Mouse (Mus musculus) CH12.LX (cell line): Measurements from ENCODE around the gene Mvb12b. TPM values are rescaled to one million over a fixed set of nuclear protein-coding genes. Genes with fewer than 3 reads are reported as not detected.

Experiments
- DNase-seq: peaks from one replicate; pipeline ENCODE4 v3.0.0-alpha.2; 2013; ENCODE audit errors: extremely low read depth
- H3K27ac ChIP-seq: 2 replicates; pipeline ENCODE4 v1.5.1; 2012; ENCODE audit warnings: low read depth, mild to moderate bottlenecking, control low read depth, moderate library complexity; ENCODE audit not compliant: insufficient read depth
- H3K27me3 ChIP-seq: replicated peaks from 2 replicates; pipeline ENCODE3; 2012; ENCODE audit warnings: inconsistent platforms
- H3K36me3 ChIP-seq, 2 experiments: replicated peaks in 1 of 2; 2 replicates each; pipeline versions ENCODE3 to v1.6.1; 2012; ENCODE audit warnings: inconsistent platforms in 1 of 2, low read length in 1 of 2, mild to moderate bottlenecking in 1 of 2, mixed read lengths in 1 of 2, moderate library complexity in 1 of 2; ENCODE audit not compliant: control insufficient read depth in 1 of 2, insufficient read depth in 1 of 2
- H3K4me1 ChIP-seq, 2 experiments: 2 replicates each; pipeline ENCODE4 v1.6.1; 2012; ENCODE audit warnings: inconsistent platforms in 1 of 2, moderate library complexity in 1 of 2; ENCODE audit not compliant: insufficient read depth in 2 of 2, control insufficient read depth in 1 of 2
- H3K4me2 ChIP-seq: 2 replicates; pipeline ENCODE4 v1.6.1; 2012; ENCODE audit warnings: low read depth, mild to moderate bottlenecking, control low read depth; ENCODE audit not compliant: poor library complexity, insufficient read depth, severe bottlenecking
- H3K4me3 ChIP-seq, 3 experiments: fragments of 150-350 bp in 1 of 3; sonication (generic) in 1 of 3; replicated peaks in 1 of 3; 2 replicates each; pipeline versions ENCODE3 to v1.5.1; 2011 to 2012; ENCODE audit warnings: low read depth in 2 of 3, low read length in 2 of 3, mild to moderate bottlenecking in 2 of 3, moderate library complexity in 2 of 3, control low read depth in 1 of 3, improper control_type of control experiment in 1 of 3, inconsistent platforms in 1 of 3, mixed read lengths in 1 of 3; ENCODE audit not compliant: poor library complexity in 1 of 3
- H3K79me2 ChIP-seq: replicated peaks from 2 replicates; pipeline ENCODE4 v1.6.1; 2012; ENCODE audit warnings: mild to moderate bottlenecking, moderate library complexity; ENCODE audit not compliant: control insufficient read depth, poor library complexity, insufficient read depth, severe bottlenecking; ENCODE audit errors: extremely low read depth
- H3K9ac ChIP-seq: 2 replicates; pipeline ENCODE4 v1.6.1; 2012; ENCODE audit warnings: low read depth, mild to moderate bottlenecking, control low read depth, moderate library complexity; ENCODE audit not compliant: insufficient read depth
- H3K9me3 ChIP-seq: replicated peaks from 2 replicates; pipeline ENCODE3; 2012; ENCODE audit warnings: low read length, inconsistent platforms, mixed read lengths
- BHLHE40 ChIP-seq: IDR thresholded peaks from 2 replicates; pipeline ENCODE4 v1.6.1; 2011; ENCODE audit warnings: mild to moderate bottlenecking, low read depth, low read length, improper control_type of control experiment
- CHD1 ChIP-seq: IDR thresholded peaks from 2 replicates; pipeline ENCODE4 v1.6.1; 2012; ENCODE audit warnings: low read depth, low read length, improper control_type of control experiment, inconsistent platforms
- CTCF ChIP-seq, 2 experiments: IDR thresholded peaks in 1 of 2; conservative IDR thresholded peaks in 1 of 2; 2 replicates each; pipeline ENCODE4 v1.5.1; 2011 to 2012; ENCODE audit warnings: low read depth in 2 of 2, low read length in 2 of 2, improper control_type of control experiment in 1 of 2, inconsistent platforms in 1 of 2, mild to moderate bottlenecking in 1 of 2, moderate library complexity in 1 of 2
- E2F4 ChIP-seq: IDR thresholded peaks from 2 replicates; pipeline ENCODE4 v1.6.1; 2011; ENCODE audit warnings: low read depth, low read length, improper control_type of control experiment; ENCODE audit not compliant: insufficient replicate concordance
- IRF4 ChIP-seq: IDR thresholded peaks from 2 replicates; pipeline ENCODE4 v1.6.1; 2014; ENCODE audit warnings: low read depth, mild to moderate bottlenecking, inconsistent platforms, low read length, improper control_type of control experiment
- JUN ChIP-seq: IDR thresholded peaks from 2 replicates; pipeline ENCODE4 v1.6.1; 2011; ENCODE audit warnings: low read depth, mild to moderate bottlenecking, low read length, improper control_type of control experiment, moderate library complexity; ENCODE audit not compliant: insufficient read depth
- JUND ChIP-seq: conservative IDR thresholded peaks from 2 replicates; pipeline ENCODE4 v1.6.1; 2011; ENCODE audit warnings: low read depth, low read length, improper control_type of control experiment
- KAT2A ChIP-seq: IDR thresholded peaks from 2 replicates; pipeline ENCODE4 v1.6.1; 2012; ENCODE audit warnings: low read length, improper control_type of control experiment, inconsistent platforms; ENCODE audit not compliant: insufficient replicate concordance
- MAFK ChIP-seq: IDR thresholded peaks from 2 replicates; pipeline ENCODE4 v1.6.1; 2011; ENCODE audit warnings: low read length, improper control_type of control experiment; ENCODE audit not compliant: insufficient replicate concordance
- MAX ChIP-seq: IDR thresholded peaks from 2 replicates; pipeline ENCODE4 v1.6.1; 2011; ENCODE audit warnings: low read length, improper control_type of control experiment
- MEF2A ChIP-seq: IDR thresholded peaks from 2 replicates; pipeline ENCODE4 v1.6.1; 2014; ENCODE audit warnings: low read depth, mild to moderate bottlenecking, inconsistent platforms, low read length, improper control_type of control experiment, borderline replicate concordance
- MYC ChIP-seq: IDR thresholded peaks from 2 replicates; pipeline ENCODE4 v1.6.1; 2011; ENCODE audit warnings: low read depth, mild to moderate bottlenecking, improper control_type of control experiment, low read length
- NRF1 ChIP-seq: IDR thresholded peaks from 2 replicates; pipeline ENCODE4 v1.6.1; 2014; ENCODE audit warnings: low read depth, mild to moderate bottlenecking, inconsistent platforms, low read length, improper control_type of control experiment, moderate library complexity
- PAX5 ChIP-seq: IDR thresholded peaks from 2 replicates; pipeline ENCODE4 v1.6.1; 2012; ENCODE audit warnings: low read length, inconsistent platforms, mixed read lengths
- POLR2A ChIP-seq: IDR thresholded peaks from 2 replicates; pipeline ENCODE4 v1.6.1; 2011; ENCODE audit warnings: low read depth, mild to moderate bottlenecking, improper control_type of control experiment, low read length
- POLR2AphosphoS2 ChIP-seq: IDR thresholded peaks from 2 replicates; pipeline ENCODE4 v1.6.1; 2011; ENCODE audit warnings: low read depth, low read length, improper control_type of control experiment
- RAD21 ChIP-seq: IDR thresholded peaks from 2 replicates; pipeline ENCODE4 v1.6.1; 2011; ENCODE audit warnings: low read depth, mild to moderate bottlenecking, low read length, improper control_type of control experiment, moderate library complexity
- RCOR1 ChIP-seq: conservative IDR thresholded peaks from 2 replicates; pipeline ENCODE4 v1.6.1; 2012; ENCODE audit warnings: low read depth, mild to moderate bottlenecking, inconsistent platforms, low read length, improper control_type of control experiment
- SIN3A ChIP-seq: IDR thresholded peaks from 2 replicates; pipeline ENCODE4 v1.6.1; 2012; ENCODE audit warnings: low read length, improper control_type of control experiment, inconsistent platforms
- SMC3 ChIP-seq: IDR thresholded peaks from 2 replicates; pipeline ENCODE4 v1.6.1; 2011; ENCODE audit warnings: low read depth, low read length, improper control_type of control experiment
- TBP ChIP-seq: conservative IDR thresholded peaks from 2 replicates; pipeline ENCODE4 v1.6.1; 2011; ENCODE audit warnings: low read depth, low read length, improper control_type of control experiment
- UBTF ChIP-seq: IDR thresholded peaks from 2 replicates; pipeline ENCODE4 v1.6.1; 2012; ENCODE audit warnings: low read depth, mild to moderate bottlenecking, inconsistent platforms, low read length, improper control_type of control experiment, moderate library complexity
- USF1 ChIP-seq: IDR thresholded peaks from 2 replicates; pipeline ENCODE4 v1.6.1; 2014; ENCODE audit warnings: low read depth, mild to moderate bottlenecking, inconsistent platforms, low read length, improper control_type of control experiment
- USF2 ChIP-seq: conservative IDR thresholded peaks from 2 replicates; pipeline ENCODE4 v1.6.1; 2011; ENCODE audit warnings: low read depth, low read length, improper control_type of control experiment
- ZC3H11A ChIP-seq: IDR thresholded peaks from 2 replicates; pipeline ENCODE4 v1.6.1; 2012; ENCODE audit warnings: low read depth, mild to moderate bottlenecking, inconsistent platforms, low read length, improper control_type of control experiment
- ZMIZ1 ChIP-seq: IDR thresholded peaks from 2 replicates; pipeline ENCODE4 v1.6.1; 2012; ENCODE audit warnings: low read depth, mild to moderate bottlenecking, inconsistent platforms, low read length, improper control_type of control experiment
- ZNF384 ChIP-seq: IDR thresholded peaks from 2 replicates; pipeline ENCODE4 v1.6.1; 2012; ENCODE audit warnings: low read depth, low read length, improper control_type of control experiment, inconsistent platforms
- dilution Hi-C: fragments of 300-500 bp; cut with MboI; formaldehyde crosslinking; loops from 2 replicates; pipeline ENCODE4 v1.14.3; 2020; ENCODE audit warnings: low sequenced_read_pairs; ENCODE audit not compliant: extremely low pct_unique_long_range_greater_than_20kb, extremely low pct_ligation_motif_present
- in situ Hi-C: fragments of 300-500 bp; cut with MboI; formaldehyde crosslinking; loops from 3 replicates; pipeline ENCODE4 v1.14.3; 2019; ENCODE audit warnings: low sequenced_read_pairs, low pct_ligation_motif_present, low pct_unique_long_range_greater_than_20kb, mixed read lengths
- polyA plus RNA-seq: library from polyadenylated mRNA; unstranded; fragments of >175 nt; gene quantifications from 2 replicates; pipeline ENCODE4 v1.2.1, GENCODE M21; 2012; ENCODE audit warnings: low read depth; ENCODE audit not compliant: insufficient read length
- total RNA-seq, 2 experiments: library from RNA; depleted of rRNA; stranded (reverse); fragments of 300-350 nt in 1 of 2; fragments of >200 nt in 1 of 2; gene quantifications; 2 replicates each; pipeline ENCODE4 v1.2.3; 2012 to 2014

Gene Mvb12b
- total and polyA plus RNA-seq, 3 experiments, result 3.0 to 16.7 (median 5.3) TPM

DNA sequence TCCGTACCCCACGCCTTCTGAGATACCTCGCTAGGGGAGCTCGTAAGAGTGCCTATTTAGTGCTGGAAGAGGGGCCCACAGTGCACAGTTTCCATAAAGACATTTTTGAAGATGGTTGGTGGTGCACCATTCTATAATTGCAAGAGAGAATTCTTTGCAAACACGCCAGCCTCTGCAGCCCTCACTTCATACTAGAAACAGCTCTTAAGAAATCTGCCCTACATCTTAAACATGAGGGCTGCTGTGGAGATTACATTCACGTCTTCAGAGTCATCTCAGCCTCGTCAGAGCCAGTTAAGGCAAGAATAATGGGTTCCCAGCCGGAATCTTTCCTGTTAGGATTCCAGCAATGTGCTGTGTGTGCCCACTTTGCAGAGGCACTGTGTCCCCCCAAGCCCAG is 52.7 kb downstream of the Mvb12b start:
- dilution Hi-C loops (no loop called here), in situ Hi-C loops (no loop called here)
- Histone ChIP-seq H3K27me3 (no peaks in the 10 kb centered on the region), H3K36me3 (peaks cover 12 to 20% of the 10 kb centered on the region in 2 experiments), H3K4me3 (no peak overlapping the region), H3K27ac (no peak overlapping the region), H3K79me2 (no peaks in the 10 kb centered on the region), H3K9ac (no peak overlapping the region), H3K4me2 (no peak overlapping the region), H3K4me1 (peaks cover 3 to 11% of the 10 kb centered on the region in 2 experiments; a peak in 2 of 4 replicates), H3K9me3 (no peaks in the 10 kb centered on the region)
- no peak for TF ChIP-seq CHD1
- no peak for TF ChIP-seq JUND
- no peak for TF ChIP-seq ZNF384
- TF ChIP-seq MEF2A, result no peak
- TF ChIP-seq UBTF, result no peak
- no peak for TF ChIP-seq MAX
- TF ChIP-seq SMC3, result no peak
- TF ChIP-seq KAT2A, result no peak
- TF ChIP-seq PAX5, result no peak
- TF ChIP-seq TBP, result no peak
- TF ChIP-seq ZC3H11A, result no peak
- no peak for TF ChIP-seq POLR2AphosphoS2
- TF ChIP-seq NRF1, result no peak
- DNase-seq, result no peak

DNA sequence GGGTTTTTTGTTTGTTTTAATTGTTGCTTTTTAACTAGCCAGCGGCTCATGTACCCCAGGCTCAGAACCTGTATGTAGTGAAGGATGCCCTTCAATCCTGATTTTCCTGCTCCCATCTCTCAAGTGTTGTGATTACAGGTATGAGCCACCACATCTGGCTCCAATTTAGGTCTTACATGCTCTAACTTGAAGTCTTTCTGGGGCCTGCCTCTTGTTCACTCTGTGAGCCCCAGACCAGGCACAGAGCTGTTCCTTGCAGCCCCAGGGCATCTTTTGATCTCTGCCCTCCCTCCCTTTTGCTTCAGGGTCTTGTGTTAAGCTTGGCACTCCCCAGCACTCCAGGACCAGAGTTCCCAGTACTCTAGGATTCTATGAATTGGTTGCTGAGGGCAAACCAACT is 53.8 kb downstream of the Mvb12b start:
- in situ Hi-C loops, result no loop called here
- DNase-seq, result no peak
- no peak overlapping the region for H3K4me2 ChIP-seq
- no peak overlapping the region for H3K27ac ChIP-seq
- H3K27me3 ChIP-seq, result no peaks in the 10 kb centered on the region
- peaks cover 0 to 5% of the 10 kb centered on the region in 2 experiments; a peak in 1 of 4 replicates for H3K4me1 ChIP-seq
- dilution Hi-C loops, result no loop called here
- peaks cover 10 to 17% of the 10 kb centered on the region in 2 experiments for H3K36me3 ChIP-seq
- H3K9ac ChIP-seq, result no peak overlapping the region
- no peaks in the 10 kb centered on the region for H3K9me3 ChIP-seq
- no peaks in the 10 kb centered on the region for H3K79me2 ChIP-seq
- TF ChIP-seq POLR2A, result no peak
- H3K4me3 ChIP-seq, result no peak overlapping the region

DNA sequence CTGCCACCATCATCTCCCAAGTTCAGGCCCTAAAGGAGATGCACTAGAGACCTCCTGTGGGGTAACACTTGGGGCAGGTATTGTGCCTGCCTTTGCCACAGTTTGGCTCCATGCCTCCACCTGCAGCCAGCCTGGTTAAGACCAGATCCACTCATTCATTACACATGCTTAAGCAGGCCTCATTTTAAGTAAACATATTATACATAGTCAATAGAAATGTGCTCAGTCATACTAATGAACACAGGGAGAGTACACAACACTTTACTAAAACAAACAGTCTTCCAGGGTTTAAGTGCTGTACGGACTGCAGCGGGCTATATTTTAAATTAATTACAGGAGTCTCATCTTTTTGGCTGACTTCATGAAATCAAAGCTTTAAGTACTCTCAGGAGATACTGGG is 57.9 kb downstream of the Mvb12b start:
- in situ Hi-C loops (no loop called here), dilution Hi-C loops (no loop called here)
- H3K9ac ChIP-seq, result no peak overlapping the region
- H3K4me1 ChIP-seq, result no peaks in the 10 kb centered on the region
- no peak overlapping the region for H3K27ac ChIP-seq
- H3K27me3 ChIP-seq, result no peaks in the 10 kb centered on the region
- no peaks in the 10 kb centered on the region for H3K9me3 ChIP-seq
- no peak for DNase-seq
- no peaks in the 10 kb centered on the region for H3K79me2 ChIP-seq
- H3K4me3 ChIP-seq, result no peak overlapping the region
- H3K36me3 ChIP-seq, result peaks cover 22 to 31% of the 10 kb centered on the region in 2 experiments
- no peak overlapping the region for H3K4me2 ChIP-seq
- TF ChIP-seq ZMIZ1 (no peak), JUN (no peak), MYC (no peak), MAFK (no peak), USF1 (no peak), ZNF384 (no peak), JUND (no peak), BHLHE40 (no peak), MAX (no peak), RCOR1 (no peak), RAD21 (no peak), IRF4 (no peak), E2F4 (no peak), CTCF (conservative IDR thresholded peaks at IDR 0.05 in 1 of 2, IDR thresholded peaks at IDR 0.05 in 1 of 2; ENCODE audit: low read depth in 2 of 2, low read length in 2 of 2) (no peak), SIN3A (no peak), USF2 (no peak)
- TF ChIP-seq, all 38 proteins: peak for 0
